Mouse (Mus musculus): ENCODE measurements at regions not wholly inside any gene's neighbourhood (a gene's known extent, or its start where the extent isn't known, plus 50 kb on each side); places are given as distances from the start of the nearest gene placed in this dataset.

GRCm38 (mm10) chr16:8351424-8351823 lies 73.5 kb downstream of the Tmem114 start:
- DNase-seq (ENCODE audit: low spot score) = no peak

GRCm38 (mm10) chr16:8349148-8349547 lies 75.8 kb downstream of the Tmem114 start:
- DNase-seq (ENCODE audit: low spot score) = no peak

- DNase-seq (ENCODE audit: low spot score) = no peak
Measured at GRCm38 (mm10) chr16:8348645-8349044, 76.3 kb downstream of the Tmem114 start.

- no peak for DNase-seq (ENCODE audit: low spot score)
Measured at GRCm38 (mm10) chr16:8345216-8345615, 79.7 kb downstream of the Tmem114 start.

GRCm38 (mm10) chr16:8333081-8333710 lies 91.7 kb downstream of the Tmem114 start:
- DNase-seq (ENCODE audit: low spot score) = peak; percentile 6

- DNase-seq (ENCODE audit: low spot score) = no peak
Measured at GRCm38 (mm10) chr16:8311996-8312395, 112.9 kb downstream of the Tmem114 start.

GRCm38 (mm10) chr16:8306389-8306788 lies 118.5 kb downstream of the Tmem114 start:
- DNase-seq (ENCODE audit: low spot score) = no peak
